Mouse (Mus musculus) adrenal gland, postnatal 36 days (tissue): ENCODE results near the gene Ap5s1. TPM values are rescaled to one million over a fixed set of nuclear protein-coding genes. Genes with fewer than 3 reads are reported as not detected.

Experiments
- DNase-seq, 2 experiments: peaks; one replicate each; pipeline ENCODE4 v3.0.0; 2021; ENCODE audit warnings: mixed read lengths in 1 of 2
- total RNA-seq, 2 experiments: library from RNA; stranded (reverse); gene quantifications; 2 replicates each; pipeline ENCODE4 v1.2.3; 2021

Ap5s1 gene
- total RNA-seq, 2 experiments from 2014 or later = 14.0 to 21.1 TPM

- DNase-seq = peak; percentile 88 to 93
Measured at GRCm38 (mm10) chr2:131186771-131187601, 19.9 kb upstream of the Ap5s1 start, which contains the start of the genes Cdc25b and Spef1. Gene Cdc25b (plus strand): TSS chr2:131186949. Gene Spef1 (minus strand): TSS chr2:131187282.

GRCm38 (mm10) chr2:131187602-131187922 is 19.3 kb upstream of the Ap5s1 start:
- no peak for DNase-seq

GRCm38 (mm10) chr2:131188311-131188710 is 18.6 kb upstream of the Ap5s1 start:
- DNase-seq = no peak

GRCm38 (mm10) chr2:131189521-131190309 is 17.2 kb upstream of the Ap5s1 start:
- no peak for DNase-seq

- DNase-seq = no peak
Measured at GRCm38 (mm10) chr2:131190344-131191004, 16.4 kb upstream of the Ap5s1 start.

GRCm38 (mm10) chr2:131191005-131191390 is 15.9 kb upstream of the Ap5s1 start:
- DNase-seq = no peak

GRCm38 (mm10) chr2:131196606-131197316 is 10.1 kb upstream of the Ap5s1 start:
- no peak for DNase-seq

- no peak for DNase-seq
Measured at GRCm38 (mm10) chr2:131200710-131201109, 6.2 kb upstream of the Ap5s1 start.

- peak in 1 of 2 experiments; percentile 20 for DNase-seq
Measured at GRCm38 (mm10) chr2:131201262-131201661, 5.6 kb upstream of the Ap5s1 start.

GRCm38 (mm10) chr2:131203816-131204409 is 3.0 kb upstream of the Ap5s1 start:
- no peak for DNase-seq

GRCm38 (mm10) chr2:131204410-131204981 is 2.4 kb upstream of the Ap5s1 start:
- DNase-seq = peak; percentile 90 to 92

- no peak for DNase-seq
Measured at GRCm38 (mm10) chr2:131205521-131206182, 1.2 kb upstream of the Ap5s1 start.

- DNase-seq = no peak
Measured at GRCm38 (mm10) chr2:131208356-131208755, 1.5 kb downstream of the Ap5s1 start.

- DNase-seq = no peak
Measured at GRCm38 (mm10) chr2:131209125-131209795, 2.4 kb downstream of the Ap5s1 start.

- DNase-seq = peak; percentile 97
Measured at GRCm38 (mm10) chr2:131209969-131210792, 3.3 kb downstream of the Ap5s1 start.

GRCm38 (mm10) chr2:131211026-131211615 is 4.2 kb downstream of the Ap5s1 start:
- peak; percentile 33 to 48 for DNase-seq

- DNase-seq = no peak
Measured at GRCm38 (mm10) chr2:131213773-131214172, 6.9 kb downstream of the Ap5s1 start.
